Mouse (Mus musculus): ENCODE results near the gene Tmub1. TPM values are rescaled to one million over a fixed set of nuclear protein-coding genes. Genes with fewer than 3 reads are reported as not detected.

The Tmub1 gene
- total and polyA plus RNA-seq, 2 experiments from 2014 or later, result 50.0 to 78.4 TPM

DNA sequence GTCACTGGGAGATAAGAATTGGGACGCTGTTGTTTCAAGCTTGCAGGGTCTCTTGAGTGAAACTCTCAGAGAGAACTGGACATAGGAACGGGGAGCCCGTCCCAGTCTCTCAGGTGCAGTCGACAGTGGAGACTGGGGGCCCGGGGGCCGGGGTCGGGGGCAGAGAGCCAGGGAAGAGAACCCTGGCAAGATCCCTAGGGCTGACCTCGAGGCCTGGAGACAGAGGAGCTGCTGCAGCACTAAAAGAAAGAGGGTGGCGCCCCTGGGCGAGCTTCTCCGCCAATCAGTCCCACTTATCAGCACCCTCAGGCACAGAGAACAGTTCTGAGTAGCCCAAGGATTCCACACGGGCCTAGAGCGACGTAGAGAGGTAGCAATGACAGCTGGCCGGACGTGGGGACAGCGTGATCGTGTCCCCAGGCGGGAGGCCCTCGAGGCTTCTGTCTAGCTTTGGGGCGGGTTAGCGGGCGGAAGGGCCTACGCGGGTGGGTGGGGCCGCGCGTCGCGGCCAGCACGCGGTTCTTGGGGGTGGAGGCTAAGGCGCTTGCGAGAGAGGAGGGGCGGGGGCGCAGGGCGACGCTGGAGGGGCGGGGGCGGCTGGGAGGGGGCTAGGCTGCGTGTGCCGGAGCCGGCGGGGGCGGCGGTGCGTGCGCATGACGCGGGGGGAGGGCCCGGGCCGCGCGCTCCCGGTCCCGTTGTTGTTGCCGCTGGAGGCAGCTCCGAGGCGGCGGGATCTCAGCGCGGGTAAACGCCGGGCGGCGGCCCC lies 3.8 kb upstream of the Tmub1 start:
- 2% methylated on average over 30 of the region's 66 CpGs for WGBS
- ATAC-seq (peak; percentile 78), DNase-seq (ENCODE audit: low spot score) (peak; percentile 94)
- no peaks in the 10 kb centered on the region for H3K27me3 ChIP-seq (ENCODE audit: insufficient read depth, low read length)
- H3K36me3 ChIP-seq (ENCODE audit: insufficient read depth, low read length), result no peaks in the 10 kb centered on the region
- no peaks in the 10 kb centered on the region for H3K9me3 ChIP-seq (ENCODE audit: low read length)
- H3K4me1 ChIP-seq (ENCODE audit: insufficient read depth, low read length), result peaks cover 37% of the 10 kb centered on the region
- TF ChIP-seq CTCF (IDR thresholded peaks at IDR 0.05; ENCODE audit: low read depth), result no peak
- H3K27ac ChIP-seq, result peak overlapping the region; percentile 90
- H3K4me3 ChIP-seq (ENCODE audit: low read length), result peak overlapping the region; percentile 87
- peak overlapping the region; percentile 92 for H3K9ac ChIP-seq (replicated peaks; ENCODE audit: low read length)
- peak overlapping the region; percentile 98 for H3K4me2 ChIP-seq (ENCODE audit: low read depth, low read length)

DNA sequence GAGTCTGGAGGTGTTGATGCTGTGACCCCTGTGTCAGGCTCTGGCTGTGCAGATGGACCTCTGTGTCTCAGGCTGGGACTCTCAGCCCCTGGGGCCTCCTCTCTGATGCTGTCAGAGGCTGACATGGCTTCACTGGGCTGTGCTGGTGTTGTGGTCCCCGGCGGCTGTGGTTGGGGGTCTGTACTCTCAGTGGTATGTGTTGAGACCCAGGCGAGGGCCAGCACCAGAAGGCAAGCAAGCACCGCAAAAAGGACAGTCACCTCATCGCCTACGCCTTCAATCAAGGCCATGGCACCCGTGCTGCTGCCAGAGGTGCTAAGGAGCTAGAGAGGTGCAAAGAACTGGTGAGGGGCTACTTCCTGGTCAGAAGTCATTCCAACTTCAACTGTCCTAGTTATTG lies 1.0 kb downstream of the Tmub1 start:
- Histone ChIP-seq H3K9ac (replicated peaks; ENCODE audit: low read length) (no peak overlapping the region), H3K4me2 (ENCODE audit: low read depth, low read length) (peak overlapping the region; percentile 80; the same call in 1 of the 2 replicates), H3K9me3 (ENCODE audit: low read length) (no peaks in the 10 kb centered on the region), H3K36me3 (ENCODE audit: insufficient read depth, low read length) (peaks cover 7% of the 10 kb centered on the region; the same call in 1 of the 2 replicates), H3K27ac (no peak overlapping the region), H3K27me3 (ENCODE audit: insufficient read depth, low read length) (no peaks in the 10 kb centered on the region), H3K4me3 (ENCODE audit: low read length) (no peak overlapping the region), H3K4me1 (ENCODE audit: insufficient read depth, low read length) (peaks cover 13% of the 10 kb centered on the region)
- no peak for TF ChIP-seq CTCF (IDR thresholded peaks at IDR 0.05; ENCODE audit: low read depth)
- no peak for ATAC-seq
- 92% methylated on average over 7 of the region's 7 CpGs for WGBS
- DNase-seq (ENCODE audit: low spot score), result no peak

DNA sequence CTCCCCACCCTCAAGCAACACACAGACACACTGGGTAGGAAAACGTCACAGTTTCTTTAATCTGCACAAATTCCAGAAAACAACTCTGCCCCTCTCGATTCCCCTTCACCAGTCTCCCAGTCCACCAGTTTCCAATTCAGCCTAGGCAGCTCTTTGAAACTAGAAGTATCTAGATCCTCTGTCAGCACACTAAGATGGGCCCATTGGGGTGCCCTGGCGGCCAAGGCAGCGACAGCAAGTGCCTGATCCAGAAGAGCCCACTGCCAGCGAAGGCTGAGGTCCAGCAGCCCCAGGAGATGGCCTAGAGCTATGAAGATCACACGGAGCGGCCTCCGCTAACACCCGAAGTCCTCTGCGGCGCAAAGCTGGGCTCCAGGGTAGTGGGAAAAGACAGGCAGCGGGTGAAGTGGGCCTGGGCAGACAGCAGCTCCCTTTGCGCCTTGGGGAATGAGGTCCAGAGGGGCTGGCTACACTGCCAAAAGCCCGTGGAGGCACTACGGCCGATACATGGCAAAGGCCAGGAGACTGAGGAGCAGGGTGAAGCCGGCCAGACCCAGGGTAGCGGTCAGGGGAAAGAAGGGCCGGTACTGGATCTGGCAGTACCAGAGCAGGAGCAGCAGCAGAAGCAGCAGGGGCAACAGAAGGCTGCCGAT lies 2.1 kb downstream of the Tmub1 start:
- Histone ChIP-seq H3K4me3 (ENCODE audit: low read length) (peak overlapping the region; percentile 71), H3K36me3 (ENCODE audit: insufficient read depth, low read length) (peaks cover 13% of the 10 kb centered on the region), H3K27ac (peak overlapping the region; percentile 99), H3K9me3 (ENCODE audit: low read length) (no peaks in the 10 kb centered on the region), H3K9ac (replicated peaks; ENCODE audit: low read length) (peak overlapping the region; percentile 95; the same call in 1 of the 2 replicates), H3K27me3 (ENCODE audit: insufficient read depth, low read length) (no peaks in the 10 kb centered on the region), H3K4me2 (ENCODE audit: low read depth, low read length) (peak overlapping the region; percentile 95), H3K4me1 (ENCODE audit: insufficient read depth, low read length) (peaks cover 10% of the 10 kb centered on the region)
- peak; percentile 48 for TF ChIP-seq CTCF (IDR thresholded peaks at IDR 0.05; ENCODE audit: low read depth)
- peak; percentile 2; the same call in 1 of the 2 replicates for ATAC-seq
- WGBS, result 55% methylated on average over 20 of the region's 20 CpGs
- DNase-seq (ENCODE audit: low spot score), result peak; percentile 31

DNA sequence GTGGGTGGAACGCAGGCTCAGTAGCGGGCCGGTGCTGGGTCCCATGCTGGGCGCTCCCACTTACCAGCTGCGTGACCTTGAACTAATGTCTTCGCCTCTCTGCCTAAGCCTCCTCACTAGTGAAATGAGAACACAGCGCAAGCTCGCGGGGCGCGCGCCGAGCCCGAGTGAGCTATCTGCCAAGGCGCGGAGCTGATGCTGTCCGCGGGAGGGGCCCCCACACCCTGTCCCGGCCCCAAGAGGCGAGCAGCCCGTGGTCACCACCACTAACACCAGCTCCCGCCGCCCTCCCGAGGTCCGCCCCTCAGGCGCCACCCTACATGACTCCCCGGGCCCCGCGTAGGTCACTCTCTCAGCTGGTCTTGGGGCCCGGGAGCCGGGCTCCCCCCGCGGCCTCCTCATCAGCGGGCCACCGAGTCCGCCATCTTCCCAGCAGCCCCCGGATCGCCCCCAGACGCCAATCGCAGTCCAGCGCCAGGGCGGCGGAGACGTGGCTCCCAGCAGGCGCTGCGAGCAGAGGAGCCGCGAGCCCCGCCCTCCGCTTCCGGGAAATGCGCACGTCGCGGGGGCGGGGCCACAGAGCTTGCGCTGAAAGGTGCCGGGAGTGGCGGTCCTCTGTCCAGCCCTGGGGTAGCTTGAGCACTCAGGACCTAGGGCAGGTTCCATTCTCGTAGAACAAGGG lies 2.8 kb downstream of the Tmub1 start, which contains the start of gene Fastk:
TSS of gene Fastk (minus strand) at position 542 of the 682 bp plus-strand sequence.
- peak; percentile 97 for DNase-seq (ENCODE audit: low spot score)
- no peak for TF ChIP-seq CTCF (IDR thresholded peaks at IDR 0.05; ENCODE audit: low read depth)
- Histone ChIP-seq H3K27ac (peak within 1 kb of the TSS; percentile 99), H3K4me3 (ENCODE audit: low read length) (peak within 1 kb of the TSS; percentile 71), H3K27me3 (ENCODE audit: insufficient read depth, low read length) (no peaks in the 10 kb centered on the region), H3K4me1 (ENCODE audit: insufficient read depth, low read length) (peaks cover 10% of the 10 kb centered on the region), H3K9ac (replicated peaks; ENCODE audit: low read length) (peak within 1 kb of the TSS; percentile 95), H3K36me3 (ENCODE audit: insufficient read depth, low read length) (peaks cover 19% of the 10 kb centered on the region), H3K4me2 (ENCODE audit: low read depth, low read length) (peak within 1 kb of the TSS; percentile 95), H3K9me3 (ENCODE audit: low read length) (no peaks in the 10 kb centered on the region)
- peak; percentile 86 for ATAC-seq
- WGBS, result under 1% methylated on average over 60 of the region's 60 CpGs

DNA sequence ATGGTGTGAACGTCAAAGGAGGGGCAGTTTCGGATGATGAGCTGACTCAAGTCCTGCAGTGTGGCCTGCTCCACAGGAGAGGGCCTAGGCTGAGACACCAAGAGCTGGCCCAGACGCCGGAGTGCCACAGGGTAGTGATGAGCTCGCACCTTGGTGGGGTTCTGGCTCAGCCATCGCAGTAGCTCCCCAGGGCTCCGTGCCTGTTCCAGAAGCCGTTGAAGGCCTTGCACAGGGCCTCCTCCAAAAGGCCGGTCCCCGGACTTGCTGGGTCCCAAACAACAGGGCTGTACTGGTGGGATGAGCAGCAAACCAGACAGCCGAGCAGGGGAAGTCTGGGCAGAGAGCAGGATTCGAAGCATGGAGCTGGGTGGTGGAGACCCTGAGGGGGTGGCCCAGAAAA lies 3.7 kb downstream of the Tmub1 start:
- H3K27me3 ChIP-seq (ENCODE audit: insufficient read depth, low read length), result no peaks in the 10 kb centered on the region
- H3K4me3 ChIP-seq (ENCODE audit: low read length), result peak overlapping the region; percentile 71
- no peak overlapping the region for H3K27ac ChIP-seq
- ATAC-seq, result no peak
- WGBS, result 77% methylated on average over 12 of the region's 12 CpGs
- peaks cover 29% of the 10 kb centered on the region for H3K36me3 ChIP-seq (ENCODE audit: insufficient read depth, low read length)
- TF ChIP-seq CTCF (IDR thresholded peaks at IDR 0.05; ENCODE audit: low read depth), result no peak
- H3K9ac ChIP-seq (replicated peaks; ENCODE audit: low read length), result peak overlapping the region; percentile 95; the same call in 1 of the 2 replicates
- no peaks in the 10 kb centered on the region for H3K9me3 ChIP-seq (ENCODE audit: low read length)
- no peak for DNase-seq (ENCODE audit: low spot score)
- H3K4me1 ChIP-seq (ENCODE audit: insufficient read depth, low read length), result peaks cover 10% of the 10 kb centered on the region
- peak overlapping the region; percentile 95 for H3K4me2 ChIP-seq (ENCODE audit: low read depth, low read length)

DNA sequence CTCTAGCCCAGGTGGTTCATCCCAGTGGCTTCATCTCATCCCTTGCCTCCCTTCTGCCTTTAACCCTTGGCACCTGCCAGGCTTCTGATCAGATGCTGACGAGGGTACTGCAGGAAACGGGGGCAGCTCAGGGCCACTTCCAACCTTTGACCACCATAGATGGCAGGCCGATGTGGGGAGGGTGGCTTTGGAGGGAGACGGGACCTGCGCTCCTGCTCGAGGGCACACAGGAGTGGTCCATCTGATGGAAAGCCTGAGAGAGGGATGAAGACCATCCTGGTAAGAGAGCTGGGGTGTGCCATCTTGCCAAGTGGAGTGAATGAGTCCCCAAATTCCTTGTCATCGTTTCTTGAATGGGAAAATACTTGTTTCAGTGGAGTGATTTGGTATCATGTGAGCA lies 4.5 kb downstream of the Tmub1 start:
- Histone ChIP-seq H3K36me3 (ENCODE audit: insufficient read depth, low read length) (peaks cover 32% of the 10 kb centered on the region), H3K4me2 (ENCODE audit: low read depth, low read length) (no peak overlapping the region), H3K27ac (no peak overlapping the region), H3K9ac (replicated peaks; ENCODE audit: low read length) (no peak overlapping the region), H3K27me3 (ENCODE audit: insufficient read depth, low read length) (no peaks in the 10 kb centered on the region), H3K4me3 (ENCODE audit: low read length) (no peak overlapping the region), H3K4me1 (ENCODE audit: insufficient read depth, low read length) (peaks cover 10% of the 10 kb centered on the region), H3K9me3 (ENCODE audit: low read length) (no peaks in the 10 kb centered on the region)
- ATAC-seq, result no peak
- DNase-seq (ENCODE audit: low spot score), result no peak
- WGBS, result 91% methylated on average over 7 of the region's 7 CpGs
- TF ChIP-seq CTCF (IDR thresholded peaks at IDR 0.05; ENCODE audit: low read depth), result no peak

Measured in hindbrain, postnatal 0 days (tissue).